Mouse (Mus musculus): ENCODE data around the gene Pik3ap1. TPM values are rescaled to one million over a fixed set of nuclear protein-coding genes. Genes with fewer than 3 reads are reported as not detected.

The Pik3ap1 gene
- polyA plus RNA-seq, 1 experiment from 2014 or later: 285 TPM

DNA sequence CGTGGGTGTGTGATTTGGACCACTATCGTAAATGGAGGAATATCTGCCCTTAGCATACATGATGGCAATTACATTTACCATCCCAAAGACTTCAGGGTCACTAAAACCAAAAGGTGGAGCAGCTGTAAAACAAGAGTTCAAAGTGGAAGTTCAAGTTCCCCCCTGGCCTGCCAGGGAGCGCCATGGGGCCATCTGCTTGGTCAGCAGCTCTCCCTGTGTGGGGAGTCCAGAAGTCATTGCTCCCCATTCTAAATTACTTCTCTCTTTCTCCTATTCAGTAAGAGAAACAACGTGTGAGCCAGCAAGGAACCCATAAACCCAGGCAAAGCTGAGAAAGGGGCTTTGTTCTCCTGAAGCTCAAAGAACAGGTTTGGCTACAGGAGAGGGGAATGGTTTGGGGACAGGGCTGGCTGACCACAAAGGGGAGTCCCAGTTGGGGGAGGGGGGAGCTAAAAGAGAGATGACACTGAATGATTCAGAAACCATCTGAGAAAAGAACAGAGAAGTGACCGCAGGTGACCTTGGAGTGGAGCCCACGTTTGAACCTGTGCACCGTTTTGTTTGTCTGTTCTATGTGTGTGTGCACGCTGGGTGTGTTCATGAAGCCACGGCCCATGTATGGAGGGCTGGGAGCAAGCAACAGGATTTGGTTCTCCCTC, 3.2 kb downstream of the Pik3ap1 start:
- peaks cover 81% of the 10 kb centered on the region for H3K79me2 ChIP-seq (ENCODE audit: inconsistent target)
- H3K36me3 ChIP-seq (ENCODE audit: inconsistent target): peaks cover 18% of the 10 kb centered on the region
- WGBS (ENCODE audit: missing documents): 55% methylated on average over 7 of the region's 9 CpGs
- peak overlapping the region; percentile 91 for H3K27ac ChIP-seq
- peak overlapping the region; percentile 95 for H3K4me3 ChIP-seq (ENCODE audit: inconsistent target)

DNA sequence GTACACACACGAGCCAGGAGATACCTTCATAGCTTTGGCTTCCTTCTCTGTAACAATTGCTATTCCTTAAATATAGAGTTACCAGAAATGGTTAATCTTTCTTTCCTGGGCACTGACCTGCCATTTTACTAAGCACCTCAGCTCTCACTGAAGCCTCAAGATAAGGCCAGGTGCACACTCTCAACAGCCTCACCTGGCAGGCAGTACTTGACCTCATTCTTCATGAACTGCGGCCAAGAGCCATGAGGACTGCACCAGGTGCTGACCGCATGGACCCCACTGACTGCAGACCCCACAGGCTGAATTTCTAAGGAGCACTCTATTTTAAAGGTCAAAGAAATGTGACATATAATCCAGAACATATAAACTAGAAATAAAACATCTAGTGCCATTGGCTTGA, 5.7 kb downstream of the Pik3ap1 start:
- WGBS (ENCODE audit: missing documents): 92% methylated on average over 3 of the region's 3 CpGs
- H3K36me3 ChIP-seq (ENCODE audit: inconsistent target): peaks cover 41% of the 10 kb centered on the region

DNA sequence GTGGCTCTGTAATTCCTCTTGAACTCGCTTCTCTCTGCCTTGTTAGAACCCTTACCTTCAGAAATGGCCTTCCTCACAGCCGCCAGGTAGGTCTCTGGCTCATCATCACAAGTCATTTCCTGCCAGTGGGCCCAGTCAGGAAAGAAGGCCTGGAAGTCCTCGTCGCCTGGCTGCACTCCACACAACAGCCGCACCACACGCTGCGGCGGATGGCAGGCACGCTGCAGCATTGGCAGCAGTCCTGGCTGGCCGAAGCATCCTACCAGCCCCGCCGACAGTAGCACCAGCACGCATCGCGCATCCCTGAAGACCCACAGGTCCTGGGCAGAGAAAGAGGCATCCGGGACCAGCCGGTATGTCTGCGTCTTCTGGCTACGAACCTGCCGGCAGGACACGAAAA, 9.1 kb downstream of the Pik3ap1 start:
- no peak overlapping the region for H3K27ac ChIP-seq
- H3K4me3 ChIP-seq (ENCODE audit: inconsistent target): no peak overlapping the region
- peaks cover 100% of the 10 kb centered on the region for H3K79me2 ChIP-seq (ENCODE audit: inconsistent target)
- H3K36me3 ChIP-seq (ENCODE audit: inconsistent target): peaks cover 53% of the 10 kb centered on the region
- 96% methylated on average over 21 of the region's 21 CpGs for WGBS (ENCODE audit: missing documents)

More for the DNA sequence above, 5.7 kb downstream of the Pik3ap1 start:
- H3K27ac ChIP-seq: no peak overlapping the region
- no peak overlapping the region for H3K4me3 ChIP-seq (ENCODE audit: inconsistent target)
- peaks cover 100% of the 10 kb centered on the region for H3K79me2 ChIP-seq (ENCODE audit: inconsistent target)

DNA sequence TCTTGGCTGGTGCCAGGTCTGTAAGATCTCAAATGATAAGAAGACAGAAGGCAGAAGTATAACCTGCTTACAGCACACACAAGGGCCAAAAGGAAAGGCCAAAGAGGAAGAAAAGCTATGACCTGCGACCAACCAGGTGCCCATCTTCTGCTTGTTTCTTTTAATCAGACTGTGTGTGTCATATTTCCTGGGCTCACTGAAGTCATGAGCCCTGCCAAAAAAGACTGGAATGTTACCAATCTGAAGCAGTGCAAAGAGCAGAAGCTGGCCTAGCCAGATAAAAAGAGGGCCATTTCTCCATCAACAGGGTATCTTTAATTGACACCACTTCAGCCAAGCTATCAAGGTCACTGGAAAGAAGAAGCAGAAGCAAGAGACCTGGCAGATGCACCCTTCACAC, 9.8 kb downstream of the Pik3ap1 start:
- Histone ChIP-seq H3K36me3 (ENCODE audit: inconsistent target) (peaks cover 53% of the 10 kb centered on the region), H3K4me3 (ENCODE audit: inconsistent target) (no peak overlapping the region), H3K79me2 (ENCODE audit: inconsistent target) (peaks cover 100% of the 10 kb centered on the region), H3K27ac (peak overlapping the region; percentile 12; the same call in 1 of the 2 replicates)
- WGBS (ENCODE audit: missing documents): 89% methylated on average over 1 of the region's 1 CpGs

DNA sequence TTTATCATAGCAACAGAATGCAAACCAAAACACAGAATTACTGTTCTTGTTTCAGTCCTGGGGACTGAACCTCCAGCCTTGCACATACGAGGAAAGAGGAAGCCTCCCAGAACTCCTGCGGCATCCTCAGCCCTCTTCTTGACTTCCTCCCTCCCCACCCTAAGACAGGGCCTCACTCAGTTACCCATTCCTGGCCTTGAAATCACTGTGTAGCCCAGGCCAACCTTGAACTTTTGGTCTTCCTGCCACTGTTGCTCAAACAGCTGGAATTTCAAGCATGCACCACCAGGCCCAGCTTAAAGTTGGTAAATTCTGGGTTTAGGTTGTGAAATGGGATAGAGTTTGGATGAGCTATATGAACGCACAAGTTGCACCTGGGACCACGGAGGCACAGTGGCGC, 10.2 kb downstream of the Pik3ap1 start:
- 85% methylated on average over 4 of the region's 5 CpGs for WGBS (ENCODE audit: missing documents)
- peaks cover 53% of the 10 kb centered on the region for H3K36me3 ChIP-seq (ENCODE audit: inconsistent target)
- H3K27ac ChIP-seq: peak overlapping the region; percentile 12; the same call in 1 of the 2 replicates
- no peak overlapping the region for H3K4me3 ChIP-seq (ENCODE audit: inconsistent target)
- H3K79me2 ChIP-seq (ENCODE audit: inconsistent target): peaks cover 100% of the 10 kb centered on the region

DNA sequence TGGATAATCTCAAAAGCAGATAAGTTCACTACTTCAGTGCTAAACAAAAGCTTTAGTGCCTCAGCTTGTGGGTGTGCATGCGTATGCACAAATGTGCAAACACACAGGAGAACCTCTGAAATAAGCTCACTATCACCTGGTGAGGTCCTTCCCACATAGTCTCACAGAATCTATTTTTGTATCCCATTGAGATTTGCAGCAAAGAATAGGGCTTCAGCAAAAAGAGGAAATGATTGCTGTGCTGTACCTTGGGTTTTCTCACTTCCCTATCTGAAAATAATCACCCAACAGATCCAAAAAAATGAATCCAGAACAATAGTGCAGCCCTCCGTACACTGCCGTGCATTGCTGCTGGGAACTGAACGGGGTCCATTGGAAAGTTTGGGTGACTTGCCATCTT, 12.6 kb downstream of the Pik3ap1 start:
- WGBS (ENCODE audit: missing documents): 3% methylated on average over 4 of the region's 4 CpGs
- H3K36me3 ChIP-seq (ENCODE audit: inconsistent target): peaks cover 47% of the 10 kb centered on the region
- H3K27ac ChIP-seq: peak overlapping the region; percentile 77

DNA sequence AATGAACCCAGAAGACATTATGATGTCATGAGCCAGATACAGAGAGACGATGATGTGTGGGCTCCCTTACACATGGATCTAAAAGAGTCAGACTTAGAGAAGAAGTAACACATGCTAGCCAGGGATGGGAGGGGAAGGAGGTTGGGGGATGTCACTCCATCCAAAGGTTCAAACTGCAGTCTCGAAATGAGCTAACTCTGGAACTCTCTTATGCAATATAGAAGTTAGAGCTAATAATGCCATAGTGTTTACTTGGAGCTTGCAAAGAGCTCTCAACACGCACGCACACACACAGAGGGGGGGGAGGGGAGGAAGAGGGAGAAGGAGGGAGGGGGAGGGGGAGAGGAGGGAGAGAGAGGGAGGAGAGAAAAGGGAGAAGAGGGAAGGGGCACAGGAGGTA, 13.5 kb downstream of the Pik3ap1 start:
- H3K27ac ChIP-seq: peak overlapping the region; percentile 77
- H3K36me3 ChIP-seq (ENCODE audit: inconsistent target): peaks cover 47% of the 10 kb centered on the region
- peaks cover 100% of the 10 kb centered on the region for H3K79me2 ChIP-seq (ENCODE audit: inconsistent target)
- H3K4me3 ChIP-seq (ENCODE audit: inconsistent target): no peak overlapping the region
- WGBS (ENCODE audit: missing documents): 27% methylated on average over 2 of the region's 4 CpGs

More for the DNA sequence above, 12.6 kb downstream of the Pik3ap1 start:
- no peak overlapping the region for H3K4me3 ChIP-seq (ENCODE audit: inconsistent target)
- H3K79me2 ChIP-seq (ENCODE audit: inconsistent target): peaks cover 100% of the 10 kb centered on the region

DNA sequence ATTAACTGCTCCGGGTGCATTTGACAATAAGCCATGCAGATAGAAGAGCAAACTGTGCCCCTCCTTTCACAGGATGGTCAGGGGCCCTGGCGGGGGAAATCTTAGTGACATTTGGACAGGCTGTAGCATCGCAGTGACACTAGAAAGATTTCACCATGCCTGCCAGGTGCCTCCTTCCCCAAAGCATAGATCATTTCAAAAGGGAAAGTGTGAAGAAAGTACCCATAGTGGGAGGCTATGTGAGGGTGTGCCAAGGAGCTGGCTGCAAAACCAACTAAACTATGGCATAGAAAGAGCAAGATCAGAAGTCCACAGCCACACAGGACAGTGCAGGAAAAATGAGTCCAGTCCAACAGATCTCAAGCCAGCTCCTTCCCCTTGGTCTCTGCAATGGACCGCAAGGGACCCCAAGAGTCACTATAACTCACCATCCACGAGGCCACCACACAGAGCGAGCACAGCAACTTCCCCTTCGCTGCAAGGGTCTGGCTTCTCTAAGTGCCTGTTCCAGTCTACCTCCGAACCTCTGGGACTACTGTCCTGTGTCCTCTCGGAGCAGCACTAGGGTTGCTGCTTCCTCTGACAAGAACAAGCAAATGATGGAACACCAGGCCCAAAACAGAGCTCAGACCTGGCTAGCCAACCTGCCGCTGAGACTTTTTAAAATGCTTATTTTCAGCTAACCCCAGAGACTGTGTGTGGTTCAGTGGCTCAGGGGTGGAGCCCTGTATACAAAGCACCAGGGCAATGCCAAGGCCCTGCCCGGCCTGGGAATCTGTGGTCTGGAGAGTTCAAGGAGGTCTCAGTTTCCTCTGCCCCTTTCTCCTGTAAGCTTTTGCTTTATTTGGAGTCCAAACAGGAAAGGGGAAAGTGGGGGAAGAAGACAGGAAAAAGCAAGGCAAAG, 15.1 kb downstream of the Pik3ap1 start:
- peaks cover 39% of the 10 kb centered on the region for H3K36me3 ChIP-seq (ENCODE audit: inconsistent target)
- peaks cover 100% of the 10 kb centered on the region for H3K79me2 ChIP-seq (ENCODE audit: inconsistent target)
- 9% methylated on average over 10 of the region's 11 CpGs for WGBS (ENCODE audit: missing documents)
- no peak overlapping the region for H3K4me3 ChIP-seq (ENCODE audit: inconsistent target)
- H3K27ac ChIP-seq: peak overlapping the region; percentile 77

DNA sequence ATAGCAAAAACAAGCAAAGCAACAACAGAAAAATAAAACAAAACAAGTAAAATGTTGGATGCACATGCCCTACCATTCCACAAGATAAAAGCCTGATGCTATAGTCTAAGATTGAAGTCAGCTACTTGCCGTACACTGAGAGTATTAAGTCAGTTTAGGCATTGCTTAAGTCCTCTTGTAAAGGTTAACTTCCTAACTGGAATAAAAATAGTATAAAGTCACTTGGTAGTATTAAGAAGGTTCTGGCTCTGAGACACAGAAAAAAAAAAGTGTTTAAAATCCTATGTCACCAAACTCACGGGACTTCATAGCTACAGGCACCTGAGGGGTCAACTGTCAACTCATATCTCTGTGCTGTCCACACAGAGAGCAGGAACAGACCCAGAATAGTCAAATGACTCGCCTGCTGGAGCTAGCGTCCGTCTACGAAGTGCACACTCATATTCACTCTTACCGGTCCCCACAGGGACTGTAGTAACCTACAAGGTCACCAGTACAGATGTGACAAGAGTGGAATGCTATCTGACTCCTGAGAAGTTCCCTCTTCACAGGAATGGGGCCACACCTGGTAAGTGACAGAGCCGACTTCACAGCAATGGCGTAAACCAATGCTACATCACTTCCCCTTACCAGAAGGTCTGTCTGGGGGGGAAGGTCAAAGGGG, 17.9 kb downstream of the Pik3ap1 start:
- H3K79me2 ChIP-seq (ENCODE audit: inconsistent target): peaks cover 100% of the 10 kb centered on the region
- no peak overlapping the region for H3K27ac ChIP-seq
- H3K36me3 ChIP-seq (ENCODE audit: inconsistent target): peaks cover 25% of the 10 kb centered on the region; the same call in 1 of the 2 replicates
- H3K4me3 ChIP-seq (ENCODE audit: inconsistent target): no peak overlapping the region
- 57% methylated on average over 9 of the region's 9 CpGs for WGBS (ENCODE audit: missing documents)

DNA sequence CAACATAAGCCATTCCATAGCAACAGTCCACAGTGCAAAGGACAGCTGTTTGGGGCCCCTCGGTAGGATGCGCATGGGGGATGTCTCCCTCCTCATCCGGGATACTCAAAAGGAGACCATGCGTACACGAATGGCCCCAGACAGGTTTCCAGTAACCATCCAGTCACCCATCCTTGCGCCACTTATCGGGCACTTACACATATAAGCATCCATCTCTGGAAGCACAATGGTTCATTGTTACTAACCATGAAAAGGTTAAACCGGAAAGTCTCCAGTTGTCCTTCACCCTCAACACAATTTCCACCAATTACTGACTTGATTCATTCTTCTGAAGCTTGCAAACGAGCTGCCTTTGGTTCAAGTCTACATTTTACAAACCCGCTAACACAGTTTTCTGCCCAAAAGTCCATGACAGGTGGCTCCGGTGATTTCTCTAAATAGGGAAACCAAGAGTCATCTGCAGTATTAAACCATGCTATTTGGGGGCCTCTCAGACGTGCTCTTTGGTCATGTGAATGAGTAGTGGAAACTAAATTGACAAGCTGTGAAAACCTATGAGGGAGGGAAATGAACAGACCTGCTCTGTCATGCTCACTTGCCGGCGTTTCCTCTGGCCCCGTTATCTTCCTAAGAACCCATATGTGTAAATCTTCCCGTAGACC, 18.6 kb downstream of the Pik3ap1 start:
- H3K4me3 ChIP-seq (ENCODE audit: inconsistent target): no peak overlapping the region
- H3K79me2 ChIP-seq (ENCODE audit: inconsistent target): peaks cover 100% of the 10 kb centered on the region
- no peak overlapping the region for H3K27ac ChIP-seq
- whole genome bisulfite sequencing (ENCODE audit: missing documents): 75% methylated on average over 16 of the region's 16 CpGs
- H3K36me3 ChIP-seq (ENCODE audit: inconsistent target): peaks cover 29% of the 10 kb centered on the region; the same call in 1 of the 2 replicates

DNA sequence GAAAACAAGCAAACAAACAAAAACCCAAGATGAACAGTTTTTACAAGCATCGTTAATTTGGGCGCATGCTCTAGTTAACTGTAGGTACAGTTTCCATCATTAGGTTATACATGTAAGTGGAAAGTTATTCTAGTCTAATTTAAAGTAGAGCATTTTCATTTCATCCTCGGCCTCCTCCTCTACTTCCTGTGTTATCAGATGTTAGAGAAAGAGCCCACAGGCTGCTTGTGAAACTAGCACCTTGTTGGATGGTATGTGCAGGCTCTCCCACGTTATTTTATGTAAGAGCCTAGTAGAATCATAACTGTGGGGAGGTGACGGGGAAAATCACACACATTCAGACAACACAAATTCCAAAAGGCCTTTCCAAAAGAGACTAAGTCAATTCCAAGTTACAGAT, 19.3 kb downstream of the Pik3ap1 start:
- peaks cover 35% of the 10 kb centered on the region for H3K36me3 ChIP-seq (ENCODE audit: inconsistent target)
- H3K27ac ChIP-seq: no peak overlapping the region
- no peak overlapping the region for H3K4me3 ChIP-seq (ENCODE audit: inconsistent target)
- peaks cover 100% of the 10 kb centered on the region for H3K79me2 ChIP-seq (ENCODE audit: inconsistent target)
- 80% methylated on average over 5 of the region's 5 CpGs for WGBS (ENCODE audit: missing documents)

DNA sequence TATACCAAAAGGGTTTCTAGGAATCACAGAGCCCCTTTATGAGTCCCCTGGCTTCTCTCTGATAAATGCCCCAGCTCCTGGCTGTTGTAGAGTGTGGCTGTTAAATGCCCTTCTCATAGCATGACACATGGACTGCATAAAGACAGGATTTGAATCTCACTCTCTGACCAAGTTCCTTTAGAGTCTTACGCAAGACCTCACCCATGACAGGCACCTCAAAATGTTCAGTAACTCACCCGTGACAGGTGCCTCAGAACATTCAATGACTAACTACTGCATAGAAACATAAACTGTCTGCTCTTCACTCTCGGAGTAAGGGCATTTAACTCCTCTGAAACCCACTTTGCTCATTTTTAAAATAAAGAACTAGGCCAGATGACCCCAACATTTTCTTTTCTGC, 20.4 kb downstream of the Pik3ap1 start:
- Histone ChIP-seq H3K27ac (no peak overlapping the region), H3K4me3 (ENCODE audit: inconsistent target) (no peak overlapping the region)
- 60% methylated on average over 3 of the region's 3 CpGs for WGBS (ENCODE audit: missing documents)

DNA sequence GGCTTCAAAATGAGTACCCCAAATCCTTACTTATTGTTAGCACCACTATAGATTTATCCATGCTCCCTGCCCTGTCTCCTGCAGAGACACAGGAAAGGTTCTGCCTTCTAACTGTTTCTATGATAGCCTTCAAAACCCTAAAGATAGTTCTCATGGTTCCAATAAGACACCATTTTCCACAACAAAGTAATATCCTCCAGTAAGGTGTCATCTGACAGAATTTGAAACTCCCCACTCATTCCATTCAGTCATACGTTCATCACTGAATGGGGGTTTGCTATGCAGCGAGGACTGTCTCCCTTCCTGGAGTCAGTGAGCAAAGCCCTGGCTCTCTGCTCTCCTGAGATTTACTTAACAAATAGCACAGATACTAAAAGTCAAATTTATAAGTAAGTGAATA, 21.9 kb downstream of the Pik3ap1 start:
- Histone ChIP-seq H3K36me3 (ENCODE audit: inconsistent target) (peaks cover 49% of the 10 kb centered on the region), H3K27ac (no peak overlapping the region), H3K79me2 (ENCODE audit: inconsistent target) (peaks cover 100% of the 10 kb centered on the region), H3K4me3 (ENCODE audit: inconsistent target) (no peak overlapping the region)
- WGBS (ENCODE audit: missing documents): 100% methylated on average over 2 of the region's 2 CpGs

More for the DNA sequence above, 20.4 kb downstream of the Pik3ap1 start:
- H3K79me2 ChIP-seq (ENCODE audit: inconsistent target): peaks cover 100% of the 10 kb centered on the region
- H3K36me3 ChIP-seq (ENCODE audit: inconsistent target): peaks cover 46% of the 10 kb centered on the region

DNA sequence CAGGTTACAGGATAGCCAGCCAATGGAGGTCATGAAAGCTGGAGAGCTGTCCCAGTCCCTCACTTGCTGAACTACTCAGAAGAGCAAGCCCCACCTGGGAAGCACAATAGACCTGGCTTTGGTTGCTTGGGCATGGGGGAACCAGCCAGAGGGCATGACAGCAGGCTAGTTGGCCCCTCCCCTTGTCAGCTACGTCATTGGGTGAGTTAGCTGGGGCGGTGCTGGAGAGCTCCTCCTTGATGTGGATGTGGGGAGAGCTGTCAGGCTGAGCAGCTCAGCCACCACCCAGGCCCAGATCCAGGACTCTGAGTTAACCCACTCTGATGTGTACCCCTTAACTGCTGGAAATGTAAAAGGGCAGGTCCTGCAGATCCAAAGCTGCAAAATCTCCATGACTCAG, 24.4 kb downstream of the Pik3ap1 start:
- Histone ChIP-seq H3K36me3 (ENCODE audit: inconsistent target) (peaks cover 41% of the 10 kb centered on the region), H3K79me2 (ENCODE audit: inconsistent target) (peaks cover 100% of the 10 kb centered on the region), H3K4me3 (ENCODE audit: inconsistent target) (no peak overlapping the region), H3K27ac (no peak overlapping the region)
- 40% methylated on average over 2 of the region's 2 CpGs for WGBS (ENCODE audit: missing documents)
